Mouse (Mus musculus) neural tube, embryonic 15.5 days (tissue): ENCODE data around the gene Pus10. TPM values are rescaled to one million over a fixed set of nuclear protein-coding genes. Genes with fewer than 3 reads are reported as not detected.

Source experiments
- ATAC-seq: fragments of 200-750 bp; cut with Nextera tagmentation; 2 replicates; pipeline ENCODE4 v1.8.0; 2017; ENCODE audit warnings: mild to moderate bottlenecking, moderate TSS enrichment, moderate library complexity; ENCODE audit not compliant: low FRiP score
- H3K27ac ChIP-seq: fragments of 300-500 bp; sonication (generic); replicated peaks from 2 replicates; pipeline ENCODE4 v1.5.1; 2015; ENCODE audit warnings: mild to moderate bottlenecking, inconsistent platforms
- H3K27me3 ChIP-seq: fragments of 300-500 bp; sonication (generic); replicated peaks from 2 replicates; pipeline ENCODE4 v1.6.1; 2015; ENCODE audit warnings: inconsistent platforms
- H3K36me3 ChIP-seq: fragments of 300-500 bp; sonication (generic); 2 replicates; pipeline ENCODE4 v1.6.1; 2015; ENCODE audit warnings: inconsistent platforms
- H3K4me1 ChIP-seq: fragments of 300-500 bp; sonication (generic); 2 replicates; pipeline ENCODE4 v1.6.1; 2015; ENCODE audit warnings: inconsistent platforms
- H3K4me2 ChIP-seq: fragments of 300-500 bp; sonication (generic); 2 replicates; pipeline ENCODE4 v1.6.1; 2015; ENCODE audit warnings: inconsistent platforms, mild to moderate bottlenecking, moderate library complexity
- H3K4me3 ChIP-seq: fragments of 300-500 bp; sonication (generic); replicated peaks from 2 replicates; pipeline ENCODE4 v1.5.1; 2015; ENCODE audit warnings: mild to moderate bottlenecking, inconsistent platforms
- H3K9ac ChIP-seq: fragments of 300-500 bp; sonication (generic); replicated peaks from 2 replicates; pipeline ENCODE4 v1.6.1; 2015; ENCODE audit warnings: mild to moderate bottlenecking, inconsistent platforms
- H3K9me3 ChIP-seq: fragments of 300-500 bp; sonication (generic); replicated peaks from 2 replicates; pipeline ENCODE4 v1.6.1; 2016; ENCODE audit warnings: inconsistent platforms
- WGBS: fragments of 180-500 bp; shearing (Covaris S2); methylation state at CpG from one replicate; pipeline ENCODE4 v1.1.7; 2015; ENCODE audit warnings: mixed read lengths; 5-methylcytosine and 5-hydroxymethylcytosine counted together
- polyA plus RNA-seq: library from polyadenylated mRNA; unstranded; fragments of >200 nt; fragmentation: Nextera tagmentation; extraction: Ambion mirVana; gene quantifications from 2 replicates; pipeline ENCODE4 v1.2.1, GENCODE M21; 2015

The Pus10 gene
- polyA plus RNA-seq, 1 experiment from 2014 or later: 11.3 TPM

DNA sequence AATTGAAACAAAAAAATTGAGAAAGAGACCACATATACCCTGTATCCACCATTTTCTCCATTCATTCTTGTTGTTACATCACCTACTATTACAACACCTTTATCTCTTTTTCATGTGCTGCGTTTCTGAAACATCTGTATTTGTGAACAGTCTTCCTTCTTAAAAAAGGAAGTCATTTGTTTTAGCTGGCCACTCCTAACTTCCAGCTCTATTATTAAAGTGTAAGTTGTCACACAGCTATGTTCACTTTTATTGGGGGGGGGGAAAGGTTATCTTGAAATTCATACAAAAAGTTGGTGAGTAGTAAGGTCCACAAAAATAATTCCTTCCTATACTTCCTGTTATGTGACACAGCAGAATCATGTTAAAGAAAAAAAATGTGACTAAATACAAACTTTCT is 102.5 kb downstream of the Pus10 start:
- H3K36me3 ChIP-seq: no peaks in the 10 kb centered on the region
- WGBS: 88% methylated on average over 1 of the region's 1 CpGs
- H3K9ac ChIP-seq: no peak overlapping the region
- no peaks in the 10 kb centered on the region for H3K9me3 ChIP-seq
- ATAC-seq: no peak
- H3K27ac ChIP-seq: no peak overlapping the region
- no peak overlapping the region for H3K4me3 ChIP-seq
- H3K27me3 ChIP-seq: 0 out of 2 replicates have a peak, but pooled peaks cover 5% of the 10 kb centered on the region
- H3K4me1 ChIP-seq: peaks cover 7% of the 10 kb centered on the region; the same call in 1 of the 2 replicates
- H3K4me2 ChIP-seq: no peak overlapping the region

DNA sequence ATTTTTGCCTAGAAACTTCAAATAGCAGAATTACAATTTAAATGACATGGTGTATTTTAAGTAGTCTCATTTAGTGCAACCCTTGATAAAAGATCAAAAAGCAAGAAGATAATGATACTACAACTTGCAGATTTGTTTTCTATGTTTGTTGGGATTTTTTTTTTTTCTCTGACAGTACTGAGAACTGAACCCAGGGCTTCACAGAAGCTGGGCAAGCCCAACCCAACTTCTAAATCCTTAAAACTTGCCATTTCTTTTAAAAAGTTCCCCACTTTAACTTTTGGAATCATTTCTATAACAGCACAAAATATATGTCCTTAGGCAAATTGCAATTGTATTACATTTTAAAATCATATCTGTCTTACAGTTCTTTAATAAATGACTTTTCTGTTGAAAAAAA is 103.6 kb downstream of the Pus10 start:
- Histone ChIP-seq H3K36me3 (no peaks in the 10 kb centered on the region), H3K27ac (no peak overlapping the region), H3K9ac (no peak overlapping the region), H3K4me1 (peaks cover 7% of the 10 kb centered on the region; the same call in 1 of the 2 replicates), H3K4me2 (no peak overlapping the region), H3K4me3 (no peak overlapping the region), H3K9me3 (no peaks in the 10 kb centered on the region), H3K27me3 (0 out of 2 replicates have a peak, but pooled peaks cover 7% of the 10 kb centered on the region)
- ATAC-seq: no peak

DNA sequence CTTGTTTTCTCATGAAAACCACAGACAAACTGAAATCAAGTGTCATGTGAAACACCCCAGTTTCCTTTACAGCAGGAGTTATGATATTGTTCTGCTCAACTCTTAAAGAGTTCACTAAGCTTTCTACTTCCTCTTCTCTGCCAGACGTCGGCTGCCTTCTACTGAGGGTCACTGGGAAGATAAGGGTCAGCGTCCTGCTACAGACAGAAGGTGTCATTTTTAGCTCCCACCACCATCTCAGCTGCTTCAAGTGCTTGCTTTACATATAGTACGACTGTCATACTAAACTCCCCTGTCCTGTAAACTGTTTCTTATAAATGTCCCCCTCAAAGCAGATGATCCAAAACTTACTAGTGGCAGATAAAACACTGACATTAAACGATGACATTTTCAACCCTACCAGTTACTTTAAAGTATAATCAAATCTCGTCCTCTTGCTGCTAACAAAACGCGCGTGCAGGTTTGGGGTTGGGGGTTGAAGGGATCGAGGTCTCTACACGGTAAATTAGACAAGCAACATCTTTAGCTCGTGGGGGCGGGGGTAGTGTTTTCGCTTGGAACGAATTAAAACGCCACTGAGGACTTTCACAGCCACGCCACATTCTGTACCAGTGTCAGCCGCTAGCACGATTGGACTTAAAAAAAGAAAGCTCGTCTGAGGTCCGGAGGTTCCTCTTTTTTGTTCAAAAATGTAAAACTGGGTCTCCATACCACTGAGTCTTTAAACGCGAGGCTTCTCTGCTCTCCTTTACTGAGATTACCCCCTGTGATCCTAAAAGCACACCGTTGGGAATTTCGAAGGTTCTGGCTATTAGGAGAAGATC is 104.4 kb downstream of the Pus10 start:
- under 1% methylated on average over 25 of the region's 25 CpGs for WGBS

DNA sequence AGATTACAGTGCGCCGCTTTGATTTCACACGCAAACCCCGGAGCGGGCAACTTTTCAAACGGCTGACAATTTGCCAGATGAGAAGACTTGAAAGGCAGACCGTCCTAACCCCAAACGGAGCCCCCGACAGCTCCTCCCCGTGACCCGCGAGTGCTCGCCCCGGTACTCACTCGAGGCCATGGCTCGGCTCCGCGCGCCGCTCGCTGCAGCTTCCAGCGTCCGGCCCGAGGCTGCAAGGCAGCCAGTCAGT is 105.0 kb downstream of the Pus10 start:
- no peak for ATAC-seq
- 0 out of 2 replicates have a peak, but pooled peaks cover 7% of the 10 kb centered on the region for H3K27me3 ChIP-seq
- peak overlapping the region; percentile 71 for H3K9ac ChIP-seq
- peak overlapping the region; percentile 81 for H3K4me2 ChIP-seq
- WGBS: under 1% methylated on average over 24 of the region's 24 CpGs
- H3K4me1 ChIP-seq: peaks cover 7% of the 10 kb centered on the region; the same call in 1 of the 2 replicates
- H3K27ac ChIP-seq: peak overlapping the region; percentile 91
- no peaks in the 10 kb centered on the region for H3K36me3 ChIP-seq
- H3K9me3 ChIP-seq: no peaks in the 10 kb centered on the region
- peak overlapping the region; percentile 81 for H3K4me3 ChIP-seq

More for the DNA sequence above, 104.4 kb downstream of the Pus10 start:
- Histone ChIP-seq H3K4me1 (peaks cover 7% of the 10 kb centered on the region; the same call in 1 of the 2 replicates), H3K4me2 (peak overlapping the region; percentile 81), H3K4me3 (peak overlapping the region; percentile 81), H3K9ac (peak overlapping the region; percentile 71), H3K9me3 (no peaks in the 10 kb centered on the region), H3K36me3 (no peaks in the 10 kb centered on the region), H3K27ac (peak overlapping the region; percentile 91), H3K27me3 (0 out of 2 replicates have a peak, but pooled peaks cover 7% of the 10 kb centered on the region)
- peak; percentile 15; the same call in 1 of the 2 replicates for ATAC-seq

DNA sequence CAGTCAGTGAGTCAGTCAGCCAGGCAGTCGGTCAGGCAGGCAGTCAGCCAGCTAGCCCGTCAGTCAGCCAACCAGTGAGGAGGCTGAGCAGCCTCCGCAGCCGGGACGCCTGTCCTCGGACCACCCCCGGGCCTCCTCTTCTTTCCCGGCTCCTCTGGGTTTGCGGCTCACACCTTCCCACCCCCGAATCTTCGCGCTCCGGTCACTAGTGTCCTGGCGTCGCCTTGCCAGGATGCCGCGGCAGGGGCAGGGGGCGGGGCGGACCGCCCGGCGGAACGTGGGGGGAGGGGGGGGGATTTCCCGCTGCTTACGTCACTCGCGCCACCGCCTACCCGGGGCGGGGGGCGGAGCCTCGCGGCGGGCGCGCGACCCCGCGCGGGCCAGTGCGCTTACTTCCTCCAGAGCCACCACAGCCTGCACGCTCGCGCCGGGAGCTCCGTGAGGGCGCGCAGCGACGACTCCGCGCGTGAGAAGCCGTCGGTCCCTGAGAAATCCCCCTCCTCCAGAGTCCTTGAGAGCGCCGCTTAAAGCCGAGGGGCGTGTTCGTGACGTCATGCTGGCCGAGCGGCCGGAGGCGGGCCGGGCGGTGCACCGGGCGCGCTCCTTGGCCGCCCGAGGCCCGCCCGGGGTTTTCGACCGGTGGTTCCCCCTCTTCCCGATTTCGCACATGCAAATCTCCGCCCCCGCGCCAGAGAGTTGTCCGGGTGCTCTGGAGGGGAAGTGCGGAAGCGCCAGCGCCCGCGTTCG is 105.5 kb downstream of the Pus10 start, which contains the start of gene Rel:
TSS of gene Rel (minus strand) at position 211 of the 747 bp plus-strand sequence.
- Histone ChIP-seq H3K27ac (peak within 1 kb of the TSS; percentile 91), H3K4me1 (peaks cover 7% of the 10 kb centered on the region; the same call in 1 of the 2 replicates), H3K36me3 (no peaks in the 10 kb centered on the region), H3K9ac (peak within 1 kb of the TSS; percentile 71), H3K4me2 (peak within 1 kb of the TSS; percentile 81), H3K4me3 (peak within 1 kb of the TSS; percentile 81), H3K27me3 (0 out of 2 replicates have a peak, but pooled peaks cover 7% of the 10 kb centered on the region), H3K9me3 (no peaks in the 10 kb centered on the region)
- peak; percentile 97 for ATAC-seq
- under 1% methylated on average over 80 of the region's 88 CpGs for WGBS

DNA sequence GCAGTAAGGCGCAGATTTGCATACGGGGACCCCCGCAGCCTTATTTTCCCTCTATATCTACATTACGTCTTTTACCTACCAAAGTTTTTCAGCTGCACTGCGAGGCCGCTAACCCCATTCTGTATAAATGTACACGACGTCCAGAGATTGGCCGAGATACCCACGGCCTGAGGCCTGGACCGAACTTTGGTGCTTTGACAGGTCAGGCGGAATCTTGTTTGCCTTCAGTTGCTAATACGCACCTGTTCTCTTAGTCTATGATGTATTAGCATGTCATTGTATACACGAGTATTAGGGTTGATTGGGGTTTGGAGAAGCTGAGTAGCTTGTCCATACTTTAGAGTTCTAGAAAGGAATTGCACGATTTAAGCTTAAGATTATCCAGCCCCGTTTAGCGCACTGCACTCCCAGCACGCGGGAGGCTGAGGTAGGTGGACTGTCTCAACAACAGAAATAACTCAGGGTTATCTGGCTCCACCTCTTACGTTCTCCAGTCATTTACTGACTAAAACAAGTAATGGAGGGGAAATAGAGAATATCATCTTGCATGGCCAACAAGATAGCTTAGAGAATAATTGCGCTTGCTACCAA is 106.1 kb downstream of the Pus10 start:
- H3K9ac ChIP-seq: peak overlapping the region; percentile 71
- no peaks in the 10 kb centered on the region for H3K9me3 ChIP-seq
- H3K27me3 ChIP-seq: 0 out of 2 replicates have a peak, but pooled peaks cover 7% of the 10 kb centered on the region
- H3K4me3 ChIP-seq: peak overlapping the region; percentile 81
- H3K4me1 ChIP-seq: peaks cover 7% of the 10 kb centered on the region; the same call in 1 of the 2 replicates
- ATAC-seq: no peak
- H3K36me3 ChIP-seq: no peaks in the 10 kb centered on the region
- peak overlapping the region; percentile 91 for H3K27ac ChIP-seq
- H3K4me2 ChIP-seq: peak overlapping the region; percentile 81
- 5% methylated on average over 21 of the region's 21 CpGs for WGBS

DNA sequence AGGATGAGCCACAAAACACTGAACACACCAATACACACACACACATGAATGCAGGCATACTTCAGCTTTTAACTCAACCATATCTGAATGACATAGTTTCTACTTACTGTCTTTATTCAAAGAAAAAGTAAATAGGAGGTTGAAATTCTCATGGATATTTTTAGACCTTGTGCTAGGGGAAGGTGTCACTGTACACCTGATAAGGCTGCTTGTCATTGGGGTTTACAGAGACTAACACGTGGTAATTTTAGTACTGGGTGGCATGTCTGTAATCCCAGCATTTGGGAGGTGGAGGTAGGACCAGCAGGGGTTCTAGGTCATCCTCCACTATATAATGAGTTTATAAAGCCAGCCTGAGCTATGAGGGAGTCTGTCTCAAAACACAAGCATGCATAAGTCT is 107.0 kb downstream of the Pus10 start:
- H3K27ac ChIP-seq: no peak overlapping the region
- WGBS: 38% methylated on average over 1 of the region's 1 CpGs
- no peak overlapping the region for H3K4me2 ChIP-seq
- H3K9ac ChIP-seq: no peak overlapping the region
- H3K36me3 ChIP-seq: no peaks in the 10 kb centered on the region
- 0 out of 2 replicates have a peak, but pooled peaks cover 7% of the 10 kb centered on the region for H3K27me3 ChIP-seq
- peaks cover 7% of the 10 kb centered on the region; the same call in 1 of the 2 replicates for H3K4me1 ChIP-seq
- no peak overlapping the region for H3K4me3 ChIP-seq
- no peaks in the 10 kb centered on the region for H3K9me3 ChIP-seq
- no peak for ATAC-seq

DNA sequence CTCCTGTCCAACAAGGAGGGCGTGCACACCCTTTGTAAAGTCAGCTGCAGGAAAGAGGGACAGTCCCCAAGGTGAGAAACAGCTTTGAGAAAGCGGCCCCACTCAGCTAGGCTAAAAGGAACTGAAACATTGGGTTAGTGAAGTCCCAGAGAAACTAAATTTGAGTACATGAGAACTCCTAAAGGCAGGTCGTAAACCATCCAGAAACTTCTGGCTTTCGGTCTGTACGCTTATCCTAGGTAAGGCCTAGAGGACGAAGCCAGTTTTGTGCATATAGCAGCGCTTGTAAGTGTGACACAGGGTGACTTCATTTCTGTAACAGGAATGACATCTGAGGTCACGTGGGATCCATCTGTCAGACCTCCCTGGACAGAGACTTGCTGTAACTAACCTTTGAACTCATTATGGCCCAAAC is 113.3 kb downstream of the Pus10 start:
- Histone ChIP-seq H3K27ac (no peak overlapping the region), H3K4me1 (no peaks in the 10 kb centered on the region), H3K36me3 (no peaks in the 10 kb centered on the region), H3K9ac (no peak overlapping the region), H3K4me2 (no peak overlapping the region), H3K27me3 (no peaks in the 10 kb centered on the region), H3K4me3 (no peak overlapping the region), H3K9me3 (no peaks in the 10 kb centered on the region)
- ATAC-seq: no peak
- 90% methylated on average over 8 of the region's 8 CpGs for WGBS

DNA sequence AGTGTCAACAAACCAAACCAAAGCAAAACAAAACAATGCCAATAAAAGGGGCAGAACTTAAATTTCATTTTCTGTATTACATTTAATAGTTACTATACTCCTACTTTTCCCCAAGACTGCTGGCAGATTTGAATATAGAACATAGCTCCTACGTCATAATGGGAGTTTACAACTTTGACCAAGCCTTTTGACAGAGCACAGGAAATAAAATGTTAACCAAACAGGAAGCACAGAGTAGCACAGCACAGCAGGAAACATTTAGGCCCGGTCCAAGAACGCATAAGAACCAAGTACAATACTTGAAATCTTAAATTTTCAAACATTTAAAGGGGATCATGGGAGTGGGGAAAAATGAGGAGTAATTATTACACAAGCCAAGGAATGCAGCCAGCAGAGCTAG is 116.6 kb downstream of the Pus10 start:
- Histone ChIP-seq H3K4me1 (no peaks in the 10 kb centered on the region), H3K4me3 (no peak overlapping the region), H3K36me3 (no peaks in the 10 kb centered on the region), H3K27ac (no peak overlapping the region), H3K9ac (no peak overlapping the region), H3K9me3 (no peaks in the 10 kb centered on the region), H3K4me2 (no peak overlapping the region), H3K27me3 (no peaks in the 10 kb centered on the region)
- ATAC-seq: no peak
- 77% methylated on average over 3 of the region's 3 CpGs for WGBS
